Mouse (Mus musculus) midbrain, embryonic 14.5 days (tissue): ENCODE results near the gene Actr8. TPM values are rescaled to one million over a fixed set of nuclear protein-coding genes. Genes with fewer than 3 reads are reported as not detected.

Experiments used
- ATAC-seq: fragments of 200-750 bp; cut with Nextera tagmentation; 2 replicates; pipeline ENCODE4 v1.8.0; 2017; ENCODE audit warnings: moderate number of reproducible peaks, moderate library complexity; ENCODE audit not compliant: low FRiP score, low TSS enrichment
- DNase-seq: peaks from one replicate; pipeline ENCODE4 v3.0.0-alpha.2; 2015
- H3K27ac ChIP-seq: fragments of 300-500 bp; sonication (generic); replicated peaks from 2 replicates; pipeline ENCODE4 v1.5.1; 2014; ENCODE audit warnings: mild to moderate bottlenecking, low read depth, low read length, moderate library complexity
- H3K27me3 ChIP-seq: fragments of 300-500 bp; sonication (generic); 2 replicates; pipeline ENCODE4 v1.6.1; 2014; ENCODE audit warnings: low read length, control low read depth, mixed read lengths; ENCODE audit not compliant: control insufficient read depth, insufficient read depth
- H3K36me3 ChIP-seq: fragments of 300-500 bp; sonication (generic); 2 replicates; pipeline ENCODE4 v1.6.1; 2014; ENCODE audit warnings: low read length, control low read depth; ENCODE audit not compliant: control insufficient read depth, insufficient read depth
- H3K4me1 ChIP-seq: fragments of 300-500 bp; sonication (generic); 2 replicates; pipeline ENCODE4 v1.6.1; 2014; ENCODE audit warnings: mild to moderate bottlenecking, antibody characterized with exemption, low read length, control low read depth; ENCODE audit not compliant: control insufficient read depth, insufficient read depth
- H3K4me2 ChIP-seq: fragments of 300-500 bp; sonication (generic); 2 replicates; pipeline ENCODE4 v1.6.1; 2014; ENCODE audit warnings: mild to moderate bottlenecking, low read length, moderate library complexity
- H3K4me3 ChIP-seq: fragments of 300-500 bp; sonication (generic); replicated peaks from 2 replicates; pipeline ENCODE4 v1.5.1; 2014; ENCODE audit warnings: low read depth, low read length
- H3K9ac ChIP-seq: fragments of 300-500 bp; sonication (generic); replicated peaks from 2 replicates; pipeline ENCODE4 v1.6.1; 2014; ENCODE audit warnings: mild to moderate bottlenecking, low read length, moderate library complexity
- H3K9me3 ChIP-seq: fragments of 300-500 bp; sonication (generic); 2 replicates; pipeline ENCODE4 v1.6.1; 2016; ENCODE audit warnings: low read length, control low read depth, mixed read lengths; ENCODE audit not compliant: control insufficient read depth
- WGBS: fragments of 180-500 bp; shearing (Covaris S2); extraction: QIAGEN DNeasy Blood & Tissue Kit; methylation state at CpG from one replicate; pipeline ENCODE4 v1.1.7; 2014; 5-methylcytosine and 5-hydroxymethylcytosine counted together
- polyA plus RNA-seq: library from polyadenylated mRNA; unstranded; fragments of >200 nt; fragmentation: Nextera tagmentation; extraction: Ambion mirVana; gene quantifications from 2 replicates; pipeline ENCODE4 v1.2.1, GENCODE M21; 2014

The Actr8 gene
- polyA plus RNA-seq, 1 experiment from 2014 or later = 63.8 TPM

- Histone ChIP-seq H3K36me3 (peaks cover 100% of the 10 kb centered on the region), H3K4me1 (no peaks in the 10 kb centered on the region), H3K27me3 (no peaks in the 10 kb centered on the region), H3K9me3 (no peaks in the 10 kb centered on the region), H3K4me3 (no peak overlapping the region), H3K9ac (no peak overlapping the region), H3K27ac (no peak overlapping the region), H3K4me2 (no peak overlapping the region)
- ATAC-seq = no peak
- WGBS = 94% methylated on average over 4 of the region's 4 CpGs
- DNase-seq = no peak
Observed at GRCm38 (mm10) chr14:29986096-29986495, 8.0 kb downstream of the Actr8 start.

- Histone ChIP-seq H3K27me3 (no peaks in the 10 kb centered on the region), H3K9ac (no peak overlapping the region), H3K9me3 (no peaks in the 10 kb centered on the region), H3K4me1 (no peaks in the 10 kb centered on the region), H3K4me3 (no peak overlapping the region), H3K36me3 (peaks cover 100% of the 10 kb centered on the region), H3K27ac (no peak overlapping the region), H3K4me2 (no peak overlapping the region)
- no peak for DNase-seq
- 97% methylated on average over 6 of the region's 6 CpGs for whole genome bisulfite sequencing
- no peak for ATAC-seq
Observed at GRCm38 (mm10) chr14:29987276-29987675, 9.1 kb downstream of the Actr8 start.

GRCm38 (mm10) chr14:29987739-29988138 lies 9.6 kb downstream of the Actr8 start:
- no peak for DNase-seq
- WGBS = 92% methylated on average over 9 of the region's 9 CpGs
- H3K9ac ChIP-seq = no peak overlapping the region
- H3K36me3 ChIP-seq = peaks cover 100% of the 10 kb centered on the region
- no peaks in the 10 kb centered on the region for H3K27me3 ChIP-seq
- H3K9me3 ChIP-seq = no peaks in the 10 kb centered on the region
- no peak overlapping the region for H3K4me2 ChIP-seq
- H3K4me3 ChIP-seq = no peak overlapping the region
- no peak for ATAC-seq
- H3K4me1 ChIP-seq = no peaks in the 10 kb centered on the region
- no peak overlapping the region for H3K27ac ChIP-seq

GRCm38 (mm10) chr14:29988337-29988736 lies 10.2 kb downstream of the Actr8 start:
- 94% methylated on average over 4 of the region's 4 CpGs for WGBS
- Histone ChIP-seq H3K36me3 (peaks cover 100% of the 10 kb centered on the region), H3K9me3 (no peaks in the 10 kb centered on the region), H3K9ac (no peak overlapping the region), H3K4me2 (no peak overlapping the region), H3K4me3 (no peak overlapping the region), H3K27ac (no peak overlapping the region), H3K4me1 (no peaks in the 10 kb centered on the region), H3K27me3 (no peaks in the 10 kb centered on the region)
- DNase-seq (no peak), ATAC-seq (no peak)

- ATAC-seq = no peak
- no peaks in the 10 kb centered on the region for H3K9me3 ChIP-seq
- H3K4me2 ChIP-seq = no peak overlapping the region
- WGBS = 97% methylated on average over 4 of the region's 4 CpGs
- no peak overlapping the region for H3K27ac ChIP-seq
- DNase-seq = no peak
- no peaks in the 10 kb centered on the region for H3K4me1 ChIP-seq
- H3K36me3 ChIP-seq = peaks cover 79% of the 10 kb centered on the region
- H3K27me3 ChIP-seq = no peaks in the 10 kb centered on the region
- no peak overlapping the region for H3K9ac ChIP-seq
- no peak overlapping the region for H3K4me3 ChIP-seq
Observed at GRCm38 (mm10) chr14:29994976-29995375, 16.8 kb downstream of the Actr8 start.

GRCm38 (mm10) chr14:29996000-29996751 lies 18.0 kb downstream of the Actr8 start:
- Histone ChIP-seq H3K4me1 (no peaks in the 10 kb centered on the region), H3K9ac (no peak overlapping the region), H3K36me3 (peaks cover 67% of the 10 kb centered on the region), H3K27me3 (no peaks in the 10 kb centered on the region), H3K9me3 (no peaks in the 10 kb centered on the region), H3K27ac (no peak overlapping the region), H3K4me2 (no peak overlapping the region), H3K4me3 (no peak overlapping the region)
- 94% methylated on average over 11 of the region's 11 CpGs for WGBS
- DNase-seq (no peak), ATAC-seq (no peak)

GRCm38 (mm10) chr14:29997345-29997744 lies 19.2 kb downstream of the Actr8 start:
- Histone ChIP-seq H3K27me3 (no peaks in the 10 kb centered on the region), H3K4me2 (no peak overlapping the region), H3K4me3 (no peak overlapping the region), H3K9me3 (no peaks in the 10 kb centered on the region), H3K4me1 (no peaks in the 10 kb centered on the region), H3K9ac (no peak overlapping the region), H3K36me3 (peaks cover 55% of the 10 kb centered on the region), H3K27ac (no peak overlapping the region)
- DNase-seq (no peak), ATAC-seq (no peak)

- no peak for ATAC-seq
- H3K4me1 ChIP-seq = no peaks in the 10 kb centered on the region
- no peak overlapping the region for H3K27ac ChIP-seq
- no peaks in the 10 kb centered on the region for H3K9me3 ChIP-seq
- no peak overlapping the region for H3K9ac ChIP-seq
- no peak for DNase-seq
- no peaks in the 10 kb centered on the region for H3K27me3 ChIP-seq
- H3K4me3 ChIP-seq = no peak overlapping the region
- 78% methylated on average over 13 of the region's 13 CpGs for WGBS
- H3K36me3 ChIP-seq = peaks cover 40% of the 10 kb centered on the region
- H3K4me2 ChIP-seq = no peak overlapping the region
Observed at GRCm38 (mm10) chr14:29998747-29999474, 20.8 kb downstream of the Actr8 start.

- H3K27ac ChIP-seq = no peak overlapping the region
- peaks cover 34% of the 10 kb centered on the region for H3K36me3 ChIP-seq
- 93% methylated on average over 3 of the region's 3 CpGs for WGBS
- ATAC-seq (no peak), DNase-seq (no peak)
- no peak overlapping the region for H3K4me3 ChIP-seq
- H3K27me3 ChIP-seq = no peaks in the 10 kb centered on the region
- H3K4me1 ChIP-seq = no peaks in the 10 kb centered on the region
- H3K9ac ChIP-seq = no peak overlapping the region
- no peak overlapping the region for H3K4me2 ChIP-seq
- H3K9me3 ChIP-seq = no peaks in the 10 kb centered on the region
Observed at GRCm38 (mm10) chr14:29999475-29999811, 21.3 kb downstream of the Actr8 start.
